Mouse (Mus musculus) liver, postnatal 0 days (tissue): ENCODE data around the gene Dnajc6.

ENCODE experiments used
- CTCF ChIP-seq: sonication (generic); IDR thresholded peaks from 2 replicates; pipeline ENCODE4 v1.5.1; 2016; ENCODE audit warnings: antibody characterized with exemption, low read depth
- EP300 ChIP-seq: IDR thresholded peaks from 2 replicates; pipeline ENCODE4 v1.6.1; 2016; ENCODE audit warnings: antibody characterized with exemption, low read depth, mild to moderate bottlenecking

DNA sequence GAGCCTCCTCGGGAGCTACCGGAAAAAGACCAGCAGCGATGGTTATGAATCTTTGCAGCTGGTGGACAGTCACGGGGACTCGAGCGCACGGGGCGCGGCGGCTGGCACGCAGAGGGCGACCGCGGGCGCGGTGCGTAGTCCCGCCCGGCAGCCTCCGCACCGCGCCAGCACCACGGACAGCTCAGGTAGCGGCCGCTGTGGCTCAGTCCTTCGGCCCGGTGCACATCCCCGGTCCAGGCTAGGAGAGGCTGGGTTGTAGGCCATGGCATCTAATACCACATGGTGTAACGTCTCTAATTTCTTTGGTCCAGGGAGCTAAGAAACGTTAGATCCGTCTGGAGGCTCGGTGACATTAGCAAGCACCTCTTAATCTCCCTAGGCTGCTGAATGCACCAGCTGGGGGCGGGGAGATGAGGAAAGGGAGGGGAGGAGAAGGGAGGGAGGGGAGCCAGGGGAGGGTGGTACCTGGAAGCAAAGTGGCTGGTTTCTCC, 54.3 kb downstream of the Dnajc6 start:
- TF ChIP-seq CTCF (no peak), EP300 (no peak)
